Mouse (Mus musculus) heart, adult 2 months (tissue): Measurements from ENCODE around the gene Dnajc3. TPM values are rescaled to one million over a fixed set of nuclear protein-coding genes. Genes with fewer than 3 reads are reported as not detected.
A peak's percentile ranks its signal among the peaks of the same experiment; 100 is the strongest.

Experiments
- DNase-seq, 2 experiments: peaks; one replicate each; pipeline ENCODE4 v3.0.0; 2021
- H3K27ac ChIP-seq: fragments of 200-600 bp; 2 replicates; pipeline ENCODE4 v1.8.1; 2022
- H3K27me3 ChIP-seq: fragments of 200-500 bp; 2 replicates; pipeline ENCODE4 v1.6.1; 2012; ENCODE audit warnings: mild to moderate bottlenecking, low read length, inconsistent platforms, mixed read lengths; ENCODE audit not compliant: control insufficient read depth, insufficient read depth
- H3K36me3 ChIP-seq: fragments of 200-500 bp; 2 replicates; pipeline ENCODE4 v1.6.1; 2012; ENCODE audit warnings: low read length, inconsistent platforms; ENCODE audit not compliant: control insufficient read depth, insufficient read depth
- H3K4me1 ChIP-seq: fragments of 200-500 bp; 2 replicates; pipeline ENCODE4 v1.6.1; 2011; ENCODE audit warnings: low read length; ENCODE audit not compliant: control insufficient read depth, insufficient read depth
- H3K4me3 ChIP-seq: fragments of 200-600 bp; 2 replicates; pipeline ENCODE4 v1.8.1; 2022
- H3K79me2 ChIP-seq: fragments of 200-500 bp; replicated peaks from 2 replicates; pipeline ENCODE4 v1.6.1; 2012; ENCODE audit warnings: mild to moderate bottlenecking, inconsistent platforms, low read length, moderate library complexity, mixed read lengths; ENCODE audit not compliant: control insufficient read depth, insufficient read depth
- H3K9ac ChIP-seq: fragments of 200-500 bp; 2 replicates; pipeline ENCODE4 v1.6.1; 2012; ENCODE audit warnings: low read depth, mild to moderate bottlenecking, control low read depth, inconsistent platforms, low read length, mixed read lengths
- CTCF ChIP-seq: fragments of 200-600 bp; IDR thresholded peaks from 2 replicates; pipeline ENCODE4 v1.8.1; 2022; ENCODE audit warnings: antibody characterized with exemption, mild to moderate bottlenecking, moderate library complexity
- EP300 ChIP-seq: fragments of 200-500 bp; IDR thresholded peaks from 2 replicates; pipeline ENCODE4 v1.6.1; 2011; ENCODE audit warnings: low read depth, low read length, control low read depth; ENCODE audit not compliant: insufficient read depth
- POLR2A ChIP-seq: fragments of 200-500 bp; IDR thresholded peaks from 2 replicates; pipeline ENCODE4 v1.6.1; 2011; ENCODE audit warnings: mild to moderate bottlenecking, low read depth, low read length, control low read depth; ENCODE audit not compliant: insufficient read depth
- WGBS: fragments of 180-500 bp; shearing (Covaris S2); methylation state at CpG from one replicate; pipeline ENCODE4 v1.1.7; 2018; 5-methylcytosine and 5-hydroxymethylcytosine counted together
- intact Hi-C: fragments of 180-260 bp; cut with DNase I; formaldehyde crosslinking; loops from one replicate; pipeline ENCODE4 v1.15.1; 2025
- polyA plus RNA-seq: library from polyadenylated mRNA; depleted of rRNA; stranded (reverse); fragments of >200 nt; gene quantifications from 2 replicates; pipeline ENCODE4 v1.2.3, GENCODE M21; 2012
- total RNA-seq, 2 experiments: library from RNA; stranded (reverse); gene quantifications; 2 replicates each; pipeline ENCODE4 v1.2.3; 2021

The Dnajc3 gene
- total and polyA plus RNA-seq, 3 experiments = 8.5 to 33.4 (median 32.5) TPM

GRCm38 (mm10) chr14:118913651-118914050, 24.1 kb upstream of the Dnajc3 start:
- Histone ChIP-seq H3K36me3 (no peaks in the 10 kb centered on the region), H3K4me3 (no peak overlapping the region), H3K27ac (no peak overlapping the region), H3K9ac (no peak overlapping the region), H3K79me2 (no peaks in the 10 kb centered on the region), H3K27me3 (no peaks in the 10 kb centered on the region), H3K4me1 (no peaks in the 10 kb centered on the region)
- WGBS = 58% methylated on average over 5 of the region's 5 CpGs
- no peak for DNase-seq
- intact Hi-C loops = loop anchor here (5.0 kb wide), 2 partner anchors 34 to 74 kb away; no protein-coding TSS in a partner anchor
- TF ChIP-seq EP300 (no peak), CTCF (no peak)

- H3K4me1 ChIP-seq = no peaks in the 10 kb centered on the region
- no peak for DNase-seq
- H3K79me2 ChIP-seq = no peaks in the 10 kb centered on the region
- WGBS = 60% methylated on average over 8 of the region's 8 CpGs
- intact Hi-C loops = no loop called here
- H3K27ac ChIP-seq = no peak overlapping the region
- TF ChIP-seq CTCF (peak; percentile 73), POLR2A (no peak)
- no peak overlapping the region for H3K4me3 ChIP-seq
- no peaks in the 10 kb centered on the region for H3K36me3 ChIP-seq
- H3K27me3 ChIP-seq = 0 out of 2 replicates have a peak, but pooled peaks cover 3% of the 10 kb centered on the region
- H3K9ac ChIP-seq = no peak overlapping the region
Measured at GRCm38 (mm10) chr14:118919025-118919424, 18.8 kb upstream of the Dnajc3 start.

GRCm38 (mm10) chr14:118920654-118921053, 17.1 kb upstream of the Dnajc3 start:
- Histone ChIP-seq H3K4me3 (no peak overlapping the region), H3K27ac (no peak overlapping the region), H3K79me2 (no peaks in the 10 kb centered on the region), H3K9ac (no peak overlapping the region), H3K36me3 (no peaks in the 10 kb centered on the region), H3K4me1 (no peaks in the 10 kb centered on the region; the same call in 1 of the 2 replicates), H3K27me3 (peaks cover 3% of the 10 kb centered on the region; the same call in 1 of the 2 replicates)
- TF ChIP-seq EP300 (no peak), CTCF (no peak), POLR2A (no peak)
- intact Hi-C loops = no loop called here
- WGBS = 74% methylated on average over 7 of the region's 7 CpGs
- DNase-seq = no peak

GRCm38 (mm10) chr14:118922251-118922650, 15.5 kb upstream of the Dnajc3 start:
- 51% methylated on average over 22 of the region's 22 CpGs for WGBS

GRCm38 (mm10) chr14:118922667-118923184, 15.1 kb upstream of the Dnajc3 start:
- Histone ChIP-seq H3K4me3 (no peak overlapping the region), H3K27me3 (peaks cover 3% of the 10 kb centered on the region; the same call in 1 of the 2 replicates), H3K4me1 (no peaks in the 10 kb centered on the region; the same call in 1 of the 2 replicates), H3K36me3 (no peaks in the 10 kb centered on the region), H3K27ac (no peak overlapping the region), H3K79me2 (no peaks in the 10 kb centered on the region), H3K9ac (no peak overlapping the region)
- intact Hi-C loops = no loop called here
- TF ChIP-seq POLR2A (no peak), CTCF (no peak), EP300 (no peak)
- DNase-seq = peak; percentile 15 to 31
- WGBS = 4% methylated on average over 45 of the region's 47 CpGs

More at GRCm38 (mm10) chr14:118922251-118922650, 15.5 kb upstream of the Dnajc3 start:
- H3K4me3 ChIP-seq = no peak overlapping the region
- H3K9ac ChIP-seq = no peak overlapping the region
- H3K27me3 ChIP-seq = peaks cover 3% of the 10 kb centered on the region; the same call in 1 of the 2 replicates
- DNase-seq = no peak
- intact Hi-C loops = no loop called here
- H3K27ac ChIP-seq = no peak overlapping the region
- H3K79me2 ChIP-seq = no peaks in the 10 kb centered on the region
- no peaks in the 10 kb centered on the region; the same call in 1 of the 2 replicates for H3K4me1 ChIP-seq
- H3K36me3 ChIP-seq = no peaks in the 10 kb centered on the region
- TF ChIP-seq POLR2A = no peak
- TF ChIP-seq EP300 = no peak
- TF ChIP-seq CTCF = no peak
